Mouse (Mus musculus) myocyte (in vitro differentiated cells): ENCODE measurements around the gene Gm43720. TPM values are rescaled to one million over a fixed set of nuclear protein-coding genes. Genes with fewer than 3 reads are reported as not detected.

Experiments
- H3K27me3 ChIP-seq: one replicate; pipeline ENCODE4 v1.6.1; 2011; ENCODE audit not compliant: control insufficient read depth, insufficient read depth, insufficient read length
- H3K36me3 ChIP-seq: one replicate; pipeline ENCODE4 v1.6.1; 2011; ENCODE audit not compliant: control insufficient read depth, insufficient read depth
- H3K4me2 ChIP-seq: one replicate; pipeline ENCODE4 v1.6.1; 2011; ENCODE audit warnings: low read depth, control low read depth
- H3K4me3 ChIP-seq: one replicate; pipeline ENCODE4 v1.5.1; 2011; ENCODE audit warnings: mild to moderate bottlenecking, control low read depth, moderate library complexity
- H3K79me2 ChIP-seq: one replicate; pipeline ENCODE4 v1.6.1; 2011; ENCODE audit not compliant: control insufficient read depth, insufficient read depth
- H3ac ChIP-seq: one replicate; pipeline ENCODE4 v1.6.1; 2011; ENCODE audit not compliant: control insufficient read depth, insufficient read length
- CEBPB ChIP-seq: IDR thresholded peaks from 2 replicates; pipeline ENCODE4 v1.6.1; 2011; ENCODE audit warnings: mild to moderate bottlenecking, moderate library complexity; ENCODE audit not compliant: poor library complexity, insufficient read depth, severe bottlenecking
- E2F4 ChIP-seq: IDR thresholded peaks from one replicate; pipeline ENCODE4 v1.6.1; 2011; ENCODE audit warnings: mild to moderate bottlenecking, control low read depth, moderate library complexity; ENCODE audit not compliant: insufficient read depth
- MAX ChIP-seq: IDR thresholded peaks from one replicate; pipeline ENCODE4 v1.6.1; 2011; ENCODE audit warnings: low read depth, mild to moderate bottlenecking, control low read depth
- MYOD1 ChIP-seq, 3 experiments: IDR thresholded peaks; one replicate each; pipeline ENCODE4 v1.6.1; 2011; ENCODE audit warnings: control low read depth in 2 of 3, low read depth in 2 of 3, mild to moderate bottlenecking in 2 of 3, moderate library complexity in 1 of 3; ENCODE audit not compliant: insufficient read length in 2 of 3, control insufficient read depth in 1 of 3
- MYOG ChIP-seq, 3 experiments: IDR thresholded peaks; one replicate each; pipeline ENCODE4 v1.6.1; 2011; ENCODE audit warnings: control low read depth in 2 of 3, low read depth in 2 of 3, mild to moderate bottlenecking in 2 of 3; ENCODE audit not compliant: insufficient read length in 2 of 3, control insufficient read depth in 1 of 3, insufficient read depth in 1 of 3
- POLR2A ChIP-seq: IDR thresholded peaks from one replicate; pipeline ENCODE4 v1.6.1; 2011; ENCODE audit warnings: low read depth, mild to moderate bottlenecking, control low read depth, moderate library complexity; ENCODE audit not compliant: insufficient read length
- POLR2AphosphoS2 ChIP-seq: IDR thresholded peaks from one replicate; pipeline ENCODE4 v1.6.1; 2011; ENCODE audit warnings: low read depth, control low read depth; ENCODE audit not compliant: insufficient read length
- REST ChIP-seq: IDR thresholded peaks from one replicate; pipeline ENCODE4 v1.6.1; 2011; ENCODE audit warnings: mild to moderate bottlenecking, control low read depth, moderate library complexity; ENCODE audit not compliant: insufficient read depth, insufficient read length
- SRF ChIP-seq: IDR thresholded peaks from one replicate; pipeline ENCODE4 v1.6.1; 2011; ENCODE audit warnings: low read depth; ENCODE audit not compliant: control insufficient read depth, insufficient read length
- TCF12 ChIP-seq: IDR thresholded peaks from one replicate; pipeline ENCODE4 v1.6.1; 2011; ENCODE audit warnings: mild to moderate bottlenecking, control low read depth; ENCODE audit not compliant: poor library complexity, insufficient read depth, severe bottlenecking
- TCF3 ChIP-seq: IDR thresholded peaks from one replicate; pipeline ENCODE4 v1.6.1; 2011; ENCODE audit warnings: low read depth, control low read depth; ENCODE audit not compliant: insufficient read length
- USF1 ChIP-seq: IDR thresholded peaks from one replicate; pipeline ENCODE4 v1.6.1; 2011; ENCODE audit warnings: low read depth, mild to moderate bottlenecking, control low read depth, moderate library complexity
- polyA plus RNA-seq: library from polyadenylated mRNA; unstranded; fragments of >200 nt; fragmentation: generic; extraction: Trizol; gene quantifications from one replicate; pipeline ENCODE4 v1.2.1, GENCODE M21; 2012; ENCODE audit warnings: missing spikeins

The Gm43720 gene
- polyA plus RNA-seq, 1 experiment = 0.01 TPM

DNA sequence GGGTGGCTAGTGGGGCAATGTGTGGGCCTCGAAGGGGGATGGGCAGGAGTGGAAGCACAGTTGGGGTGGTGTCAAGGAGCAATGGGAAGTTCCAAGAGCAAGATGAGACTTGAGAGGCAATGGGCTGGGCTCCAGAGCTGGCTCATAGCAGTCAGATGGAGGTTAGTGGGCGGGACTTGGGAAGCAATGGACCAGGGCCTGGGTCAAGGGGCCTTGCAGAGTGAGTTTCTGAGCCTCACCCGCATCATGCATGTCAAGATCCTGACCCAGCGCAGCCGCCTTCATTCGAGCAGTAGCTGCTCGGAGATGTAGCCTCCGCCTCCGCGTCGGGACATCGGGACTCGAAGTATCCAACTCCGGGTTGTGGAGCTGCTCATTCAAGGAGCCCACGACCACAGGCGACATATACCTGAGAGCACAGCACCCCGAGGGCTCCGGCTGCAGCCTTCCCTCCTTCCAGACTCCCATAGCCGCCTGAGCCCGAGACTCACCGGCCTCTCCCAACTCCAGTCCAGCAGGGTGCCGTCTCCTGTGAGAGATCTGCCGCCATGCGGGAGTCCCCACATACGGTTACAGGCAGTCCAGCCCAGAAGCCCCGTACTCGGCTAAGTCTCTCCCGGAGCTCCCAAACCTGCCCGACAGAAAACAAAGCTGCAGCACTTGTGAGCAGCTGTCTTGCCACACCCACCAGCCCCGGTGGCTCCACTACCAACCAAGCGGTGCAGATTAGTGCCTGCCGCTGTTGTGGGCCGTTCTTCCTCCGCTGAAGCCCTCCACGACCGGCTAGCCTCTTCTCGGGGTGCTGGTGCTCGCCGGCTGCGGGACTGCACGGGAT is 4.3 kb downstream of the Gm43720 start:
- TF ChIP-seq E2F4 = no peak
- H3K36me3 ChIP-seq = no peaks in the 10 kb centered on the region

DNA sequence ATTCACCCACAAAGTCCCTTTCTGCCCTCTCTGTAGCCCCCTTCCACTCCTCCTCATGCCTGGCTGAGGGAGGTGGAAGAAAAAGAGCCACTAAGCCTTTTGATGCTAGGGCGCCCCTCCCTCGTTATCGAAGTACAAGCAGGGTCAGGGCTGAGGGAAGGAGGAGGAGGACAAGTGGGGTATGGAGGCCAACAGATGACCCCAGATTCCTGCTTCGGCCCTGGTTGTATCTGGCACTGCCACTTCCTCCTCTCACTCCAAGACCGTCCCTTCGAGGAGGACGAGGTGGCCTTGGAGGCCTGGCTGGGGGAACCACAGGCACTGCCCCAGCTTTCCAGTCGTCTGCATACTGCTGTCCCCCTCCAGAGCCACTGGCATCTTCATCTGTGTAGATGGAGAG is 5.6 kb downstream of the Gm43720 start:
- Histone ChIP-seq H3K27me3 (peaks cover 25% of the 10 kb centered on the region), H3K79me2 (no peaks in the 10 kb centered on the region), H3ac (no peak overlapping the region), H3K4me2 (no peak overlapping the region), H3K4me3 (no peak overlapping the region), H3K36me3 (no peaks in the 10 kb centered on the region)
- TF ChIP-seq MYOD1 (IDR thresholded peaks at IDR 0.05; ENCODE audit: control insufficient read depth in 1 of 3, insufficient read length in 2 of 3, low read depth in 2 of 3) (no peak), SRF (no peak), E2F4 (no peak), CEBPB (no peak), POLR2A (no peak), MYOG (IDR thresholded peaks at IDR 0.05; ENCODE audit: control insufficient read depth in 1 of 3, insufficient read depth in 1 of 3, insufficient read length in 2 of 3, low read depth in 2 of 3) (no peak), TCF12 (no peak), POLR2AphosphoS2 (no peak), USF1 (no peak), TCF3 (no peak), MAX (no peak)

More for the DNA sequence above, 4.3 kb downstream of the Gm43720 start:
- H3ac ChIP-seq = no peak overlapping the region
- H3K4me3 ChIP-seq = no peak overlapping the region
- H3K79me2 ChIP-seq = no peaks in the 10 kb centered on the region
- peaks cover 25% of the 10 kb centered on the region for H3K27me3 ChIP-seq
- no peak overlapping the region for H3K4me2 ChIP-seq

DNA sequence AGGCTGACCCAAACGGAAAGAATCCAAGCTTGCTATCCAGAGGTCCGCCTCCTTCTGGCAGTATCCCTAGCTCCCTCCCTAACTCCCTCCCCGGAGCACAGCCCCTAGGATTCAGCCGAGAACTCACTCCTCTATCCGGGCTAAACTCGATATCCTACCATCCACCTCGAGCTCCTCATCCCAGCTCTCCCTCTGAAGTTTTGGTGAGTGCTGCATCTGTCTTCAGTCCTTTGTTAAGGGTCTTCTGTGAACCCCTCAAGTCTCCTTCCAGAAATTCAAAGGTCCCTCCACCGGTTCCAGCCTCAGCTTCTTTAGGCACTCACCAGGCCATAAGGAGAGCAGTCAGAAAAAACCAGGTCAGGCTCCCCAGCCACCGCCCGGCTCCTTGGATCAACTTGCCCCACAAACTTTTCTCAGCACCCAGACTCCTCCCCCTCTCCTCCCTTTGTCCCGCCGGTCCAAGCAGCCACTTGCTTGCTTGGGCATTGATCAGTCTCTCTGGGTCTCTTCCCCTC is 7.3 kb downstream of the Gm43720 start, which contains the start of gene Gal3st4:
Gene Gal3st4 (minus strand): TSS at position 432 of the 515 bp plus-strand sequence.
- Histone ChIP-seq H3K79me2 (no peaks in the 10 kb centered on the region), H3K4me2 (no peak within 1 kb of the TSS), H3K4me3 (no peak within 1 kb of the TSS), H3K27me3 (peaks cover 25% of the 10 kb centered on the region), H3ac (no peak within 1 kb of the TSS), H3K36me3 (no peaks in the 10 kb centered on the region)
- TF ChIP-seq MYOD1 (IDR thresholded peaks at IDR 0.05; ENCODE audit: control insufficient read depth in 1 of 3, insufficient read length in 2 of 3, low read depth in 2 of 3) (no peak), REST (no peak), TCF3 (no peak), CEBPB (no peak), POLR2A (no peak), MAX (no peak), MYOG (IDR thresholded peaks at IDR 0.05; ENCODE audit: control insufficient read depth in 1 of 3, insufficient read depth in 1 of 3, insufficient read length in 2 of 3, low read depth in 2 of 3) (no peak), POLR2AphosphoS2 (no peak), USF1 (no peak), E2F4 (no peak), SRF (no peak), TCF12 (no peak)

DNA sequence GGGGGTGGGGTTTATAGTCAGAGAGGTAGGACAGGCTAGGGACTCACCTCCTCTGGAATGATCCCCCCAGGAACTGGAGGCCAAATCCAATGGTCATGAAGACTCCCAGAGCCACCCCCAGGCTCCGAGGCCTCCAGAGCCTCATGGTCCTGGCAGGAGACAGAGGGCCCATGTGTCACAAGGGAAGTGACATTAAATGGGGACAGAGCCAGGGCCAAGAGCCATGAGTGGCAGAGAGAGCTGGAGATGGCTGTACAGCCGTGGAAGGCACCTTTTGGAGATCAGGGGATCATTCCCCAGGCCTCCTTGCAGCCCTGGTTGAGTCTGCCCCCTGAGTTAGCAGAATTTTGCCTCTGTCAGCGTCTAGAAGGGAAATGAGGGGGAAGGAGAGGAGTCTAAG is 8.5 kb downstream of the Gm43720 start:
- peaks cover 25% of the 10 kb centered on the region for H3K27me3 ChIP-seq
- H3K4me2 ChIP-seq = no peak overlapping the region
- TF ChIP-seq SRF (no peak), TCF12 (no peak), CEBPB (no peak)
- H3ac ChIP-seq = no peak overlapping the region
- no peak overlapping the region for H3K4me3 ChIP-seq
- no peaks in the 10 kb centered on the region for H3K79me2 ChIP-seq
- H3K36me3 ChIP-seq = no peaks in the 10 kb centered on the region

DNA sequence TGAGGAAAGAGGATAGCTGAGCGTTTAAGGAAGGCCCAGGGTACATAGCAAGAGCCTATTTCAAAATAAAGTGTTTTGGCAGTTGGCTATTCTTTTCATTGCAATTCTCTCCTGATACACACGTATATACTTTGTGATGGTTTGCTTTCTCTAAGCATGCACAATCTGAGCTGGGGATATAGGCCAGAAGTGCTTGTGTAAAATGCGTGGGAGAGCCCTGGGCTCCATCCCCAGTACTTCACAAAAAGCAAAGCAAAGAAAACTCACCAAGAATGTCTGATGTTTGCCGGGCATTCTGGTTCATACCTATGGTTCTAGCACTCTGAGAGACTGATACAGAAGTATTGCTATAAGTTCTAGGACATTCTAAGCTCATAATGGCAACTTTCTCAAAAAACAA is 10.8 kb downstream of the Gm43720 start:
- H3K4me2 ChIP-seq = no peak overlapping the region
- peaks cover 25% of the 10 kb centered on the region for H3K27me3 ChIP-seq
- H3K79me2 ChIP-seq = peaks cover 7% of the 10 kb centered on the region
- H3K4me3 ChIP-seq = no peak overlapping the region
- no peaks in the 10 kb centered on the region for H3K36me3 ChIP-seq
- no peak overlapping the region for H3ac ChIP-seq
- TF ChIP-seq CEBPB (no peak), USF1 (no peak), MYOG (IDR thresholded peaks at IDR 0.05; ENCODE audit: control insufficient read depth in 1 of 3, insufficient read depth in 1 of 3, insufficient read length in 2 of 3, low read depth in 2 of 3) (no peak), SRF (no peak), REST (no peak), POLR2A (no peak), E2F4 (no peak), POLR2AphosphoS2 (no peak), TCF3 (no peak), MYOD1 (IDR thresholded peaks at IDR 0.05; ENCODE audit: control insufficient read depth in 1 of 3, insufficient read length in 2 of 3, low read depth in 2 of 3) (no peak), TCF12 (no peak), MAX (no peak)
